Mouse (Mus musculus): ENCODE data around the gene Pgam1.
"Not testable (repeated sequence)": the region's sequence is repeated elsewhere in the genome, so short reads cannot be mapped to it uniquely, and the experiment has no call there.

Gene Pgam1

DNA sequence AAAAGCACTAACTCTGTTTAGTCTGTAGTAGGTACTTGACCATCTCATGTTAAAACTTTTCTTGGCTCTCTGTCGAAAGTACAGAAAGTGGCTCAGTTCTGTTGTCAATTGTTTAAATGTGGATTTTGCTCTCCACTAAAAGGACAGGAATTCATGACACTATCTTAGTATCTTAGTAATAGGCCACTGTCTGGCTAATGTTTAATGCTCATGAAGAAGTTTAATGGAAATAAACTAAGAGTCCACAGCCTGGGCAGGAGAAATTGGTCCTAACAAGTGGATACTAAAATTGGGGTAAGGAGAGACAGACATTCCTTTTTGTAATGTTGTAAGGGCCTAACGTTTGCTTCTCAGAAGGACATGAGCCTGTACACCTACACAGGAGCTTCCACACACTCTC lies 1.3 kb upstream of the Pgam1 start:
- DNase-seq (ENCODE audit: low spot score), result no peak

GRCm38 (mm10) chr19:41912121-41913080 lies 678 bp downstream of the Pgam1 start:
- DNase-seq (ENCODE audit: low spot score), result peak; percentile 72

DNA sequence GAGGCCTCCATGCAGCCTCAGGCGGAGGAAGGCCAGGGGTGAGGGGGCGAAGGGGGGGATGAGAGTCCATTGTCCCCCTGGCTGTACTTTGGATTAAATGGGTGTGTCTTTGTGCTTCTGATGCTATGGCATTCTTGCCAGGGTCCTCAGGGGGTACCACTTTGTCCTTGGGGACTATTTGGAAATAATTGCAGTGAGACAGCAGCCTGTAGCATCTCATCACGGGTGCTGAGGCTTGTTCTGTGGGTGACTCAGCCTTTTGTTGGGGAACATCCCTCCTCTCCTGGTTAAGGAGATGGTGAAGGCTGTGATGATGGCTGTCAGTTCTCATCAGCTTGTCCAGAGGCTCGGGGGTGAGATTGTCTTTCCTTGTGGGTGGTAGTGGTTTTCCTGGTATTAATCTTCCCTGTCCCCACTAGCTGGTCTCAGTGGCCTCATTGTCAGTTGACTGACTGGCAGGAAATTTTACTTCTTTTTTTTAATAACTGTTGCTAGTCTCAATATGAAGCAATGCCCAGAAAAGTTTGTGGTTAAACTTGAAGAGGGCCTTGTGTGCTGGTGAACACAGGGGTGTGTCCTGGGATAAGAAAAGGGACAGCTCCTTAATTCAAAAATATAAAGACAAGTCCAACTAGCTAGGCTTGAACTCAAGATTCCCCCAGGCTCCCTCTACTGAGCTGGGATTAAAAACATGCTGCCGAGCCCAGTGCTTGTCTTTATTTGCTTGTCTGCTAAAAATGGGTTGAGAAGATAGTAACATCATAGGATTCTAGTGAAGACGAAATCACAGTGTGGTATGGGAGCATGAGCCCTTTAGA lies 2.3 kb downstream of the Pgam1 start:
- DNase-seq (ENCODE audit: low spot score), result no peak

DNA sequence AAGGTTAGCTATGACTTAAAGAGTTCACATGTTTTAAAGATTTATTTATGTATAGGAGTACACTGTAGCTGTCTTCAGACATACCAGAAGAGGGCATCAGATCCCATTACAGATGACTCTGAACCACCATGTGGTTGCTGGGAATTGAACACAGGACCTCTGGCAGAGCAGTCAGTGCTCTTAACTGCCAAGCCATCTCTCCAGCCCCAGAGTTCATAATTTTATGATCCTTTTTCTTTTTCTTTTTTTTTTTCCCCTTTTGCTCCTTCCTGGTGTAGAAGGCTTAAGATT lies 2.8 kb downstream of the Pgam1 start:
- DNase-seq (ENCODE audit: low spot score), result not testable (repeated sequence)

DNA sequence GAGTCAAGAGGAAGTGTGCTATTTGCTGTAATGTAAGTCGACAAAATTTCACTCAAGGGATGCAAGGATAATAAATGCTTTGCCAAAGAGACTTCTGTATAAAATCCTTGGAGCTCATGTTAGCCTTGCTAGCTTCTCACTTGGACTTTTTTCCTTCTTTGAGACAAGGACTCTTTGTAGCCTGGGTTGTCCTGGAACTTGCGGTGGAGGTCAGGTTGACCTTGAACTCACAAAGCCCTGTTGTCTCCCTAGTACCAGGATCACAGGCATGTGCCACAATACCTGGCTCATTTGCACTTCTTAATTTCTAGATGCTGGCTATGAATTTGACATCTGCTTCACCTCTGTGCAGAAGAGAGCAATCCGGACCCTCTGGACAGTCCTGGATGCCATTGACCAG lies 3.6 kb downstream of the Pgam1 start:
- no peak for DNase-seq (ENCODE audit: low spot score)

GRCm38 (mm10) chr19:41916853-41917252 lies 5.1 kb downstream of the Pgam1 start:
- DNase-seq (ENCODE audit: low spot score), result no peak

DNA sequence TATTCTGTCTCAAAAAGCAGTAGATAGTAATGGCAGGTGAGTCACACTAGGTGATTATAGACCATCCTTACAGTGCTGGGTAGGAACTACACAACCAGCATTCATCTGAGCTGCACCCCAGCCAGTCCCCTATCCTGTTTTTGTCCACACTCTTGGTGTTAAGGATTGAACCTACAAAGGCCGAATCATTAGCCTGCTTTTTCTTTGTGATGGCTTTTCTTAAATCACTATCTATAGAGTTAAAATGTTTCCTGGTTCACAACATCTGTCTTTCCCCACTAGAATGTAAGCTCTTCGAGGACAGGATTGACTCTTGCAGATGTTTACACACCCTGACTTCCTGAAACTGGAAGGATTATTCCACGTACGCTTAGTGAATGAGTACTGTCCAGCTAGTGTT lies 7.7 kb downstream of the Pgam1 start:
- DNase-seq (ENCODE audit: low spot score), result no peak

- DNase-seq (ENCODE audit: low spot score), result no peak
Measured at GRCm38 (mm10) chr19:41920412-41921067, 8.8 kb downstream of the Pgam1 start.

DNA sequence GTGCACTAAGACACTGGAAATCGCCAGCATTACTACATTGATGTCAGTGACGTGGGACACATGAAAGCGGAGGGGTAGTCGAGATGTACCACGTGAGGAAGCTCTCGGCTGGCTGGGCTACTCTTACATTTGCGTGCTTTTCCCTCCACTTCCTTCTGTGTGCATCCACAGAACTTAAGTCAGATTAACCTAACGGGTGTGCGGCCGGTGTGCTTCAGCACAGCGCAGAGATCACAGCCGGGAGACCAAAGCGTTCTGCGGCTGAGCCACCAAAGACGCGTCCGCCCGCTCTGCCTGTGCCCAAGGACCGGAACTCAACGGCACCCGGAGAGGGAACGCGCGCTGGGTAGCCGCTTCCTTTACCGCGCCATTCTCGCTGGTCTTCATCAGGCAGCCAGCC lies 21.0 kb downstream of the Pgam1 start:
- no peak for DNase-seq (ENCODE audit: low spot score)

GRCm38 (mm10) chr19:41933179-41934086 lies 21.7 kb downstream of the Pgam1 start, which contains the start of the genes Exosc1 and Zdhhc16:
TSS of gene Exosc1 (minus strand) at chr19:41933423.
TSS of gene Zdhhc16 (plus strand) at chr19:41933480.
- peak; percentile 98 for DNase-seq (ENCODE audit: low spot score)

DNA sequence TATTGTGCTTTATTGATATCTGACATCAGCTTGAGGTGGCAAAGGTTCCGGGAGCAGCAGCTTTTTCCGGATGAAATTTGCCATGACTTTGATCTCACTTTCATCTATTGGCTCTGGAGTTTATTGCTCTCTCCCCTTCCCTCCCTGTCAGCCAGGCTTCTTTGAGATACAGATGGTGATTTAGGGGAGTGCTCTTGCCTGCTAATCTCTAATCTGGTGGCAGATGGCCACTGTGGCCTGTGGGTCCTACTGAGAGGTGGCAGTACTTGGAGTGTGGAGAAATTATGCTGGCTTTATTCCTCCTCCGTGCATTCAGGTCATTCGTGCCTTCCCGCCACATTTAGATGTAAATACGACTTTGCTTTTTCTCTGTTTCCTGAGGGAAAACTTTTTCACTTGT lies 22.4 kb downstream of the Pgam1 start:
- no peak for DNase-seq (ENCODE audit: low spot score)

DNA sequence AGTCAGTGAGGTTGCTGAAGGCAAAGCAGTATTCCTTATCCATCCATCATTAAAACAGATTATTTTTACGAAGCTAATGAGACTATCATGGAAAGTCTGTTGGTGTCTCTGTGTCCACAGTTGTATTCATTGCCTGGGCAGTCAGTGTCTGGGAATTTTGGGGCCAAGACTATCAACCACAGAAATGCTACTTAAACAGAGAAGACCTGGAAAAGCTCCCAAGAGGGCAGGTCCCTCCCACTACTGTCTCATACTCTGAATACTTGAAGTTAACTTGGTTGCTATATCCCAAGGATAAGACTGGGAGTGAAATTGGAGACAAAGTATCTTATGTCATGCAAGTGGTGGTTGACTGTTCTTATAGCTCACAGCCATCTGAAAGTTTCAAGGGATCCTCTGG lies 24.2 kb downstream of the Pgam1 start:
- peak; percentile 70 for DNase-seq (ENCODE audit: low spot score)

DNA sequence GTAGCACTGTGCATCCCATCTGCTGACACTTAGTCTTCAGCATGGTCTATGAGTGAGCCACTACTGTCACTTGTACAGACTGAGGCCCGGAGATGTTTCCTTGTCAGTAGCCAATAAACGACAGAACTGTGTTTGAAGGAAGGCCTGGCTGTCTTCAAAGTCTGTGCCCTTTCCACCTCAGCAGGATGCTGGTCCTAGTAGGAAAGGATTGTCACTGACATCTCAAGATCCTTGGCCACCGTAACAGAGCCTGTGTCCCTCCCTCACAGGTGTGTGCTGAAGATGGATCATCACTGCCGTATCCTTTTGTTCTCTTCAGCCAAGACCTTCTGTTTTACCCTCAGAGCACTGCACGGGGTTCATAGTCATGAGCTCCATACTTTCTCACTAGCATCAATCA lies 26.8 kb downstream of the Pgam1 start:
- no peak for DNase-seq (ENCODE audit: low spot score)

DNA sequence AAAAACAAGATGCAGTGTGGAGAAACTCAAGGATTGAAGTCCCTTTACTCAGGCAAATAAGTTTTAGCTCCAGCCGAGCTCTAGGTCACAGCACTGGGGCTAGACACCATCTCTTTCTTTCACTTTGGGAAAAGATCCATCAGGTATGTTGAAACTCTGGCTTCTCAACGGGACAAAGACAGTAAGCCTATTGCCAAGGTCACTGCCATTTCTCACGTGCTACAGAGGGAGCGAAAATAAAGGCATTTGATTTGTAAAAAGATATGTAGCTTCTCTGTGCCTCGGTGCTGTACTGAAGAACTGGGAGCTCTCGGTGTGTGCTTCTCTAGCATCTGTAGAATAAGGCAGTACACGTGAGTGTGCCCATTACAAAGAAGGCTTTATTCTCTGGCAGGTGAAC lies 32.1 kb downstream of the Pgam1 start:
- DNase-seq (ENCODE audit: low spot score), result no peak

DNA sequence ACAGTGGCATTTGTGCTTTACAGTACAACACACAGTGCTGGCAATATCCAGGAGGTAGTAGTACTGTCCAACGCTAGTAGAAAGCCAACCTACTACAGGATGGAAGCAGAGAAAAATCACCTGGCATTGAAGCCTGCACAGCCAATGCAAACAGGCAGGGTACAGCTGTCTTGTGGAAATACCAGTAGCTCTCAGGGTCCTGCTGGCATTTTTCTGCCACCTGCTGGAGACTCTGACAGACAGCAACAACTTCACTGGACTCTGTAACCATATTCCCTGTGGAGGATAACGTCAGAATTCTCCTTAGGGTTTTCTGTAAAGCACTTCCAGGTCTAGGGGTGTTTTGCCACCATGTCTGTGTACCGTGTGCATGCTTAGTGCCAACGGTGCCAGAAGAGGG lies 40.6 kb downstream of the Pgam1 start:
- DNase-seq (ENCODE audit: low spot score), result no peak

DNA sequence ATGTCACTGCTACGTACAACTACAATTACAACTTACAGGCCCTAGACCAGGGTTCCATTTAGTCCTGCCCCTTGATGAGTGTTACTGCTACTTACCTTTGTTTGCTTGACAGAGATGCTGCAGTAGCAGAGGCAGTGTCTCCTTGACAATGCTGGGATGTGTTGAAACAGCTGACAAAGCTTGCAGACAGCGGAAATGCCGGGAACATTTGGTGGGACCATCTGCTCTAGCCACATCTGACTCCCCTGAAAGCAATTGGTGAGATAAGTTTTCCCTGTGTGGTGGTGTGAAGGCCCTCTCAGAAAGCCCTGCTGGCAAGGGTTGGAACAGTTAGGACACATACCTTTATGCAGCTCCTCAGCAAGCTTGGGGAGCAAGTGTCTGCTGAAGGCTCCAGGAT lies 41.9 kb downstream of the Pgam1 start:
- DNase-seq (ENCODE audit: low spot score), result no peak
